Mouse (Mus musculus): ENCODE measurements around the gene Meis2. TPM values are rescaled to one million over a fixed set of nuclear protein-coding genes. Genes with fewer than 3 reads are reported as not detected.

Meis2 gene
- total RNA-seq, 4 experiments from 2014 or later: 0.56 to 1.9 (median 1.00) TPM

GRCm38 (mm10) chr2:116051906-116052614, 13.6 kb downstream of the Meis2 start:
- DNase-seq (ENCODE audit: low spot score in 2 of 2): no peak

DNA sequence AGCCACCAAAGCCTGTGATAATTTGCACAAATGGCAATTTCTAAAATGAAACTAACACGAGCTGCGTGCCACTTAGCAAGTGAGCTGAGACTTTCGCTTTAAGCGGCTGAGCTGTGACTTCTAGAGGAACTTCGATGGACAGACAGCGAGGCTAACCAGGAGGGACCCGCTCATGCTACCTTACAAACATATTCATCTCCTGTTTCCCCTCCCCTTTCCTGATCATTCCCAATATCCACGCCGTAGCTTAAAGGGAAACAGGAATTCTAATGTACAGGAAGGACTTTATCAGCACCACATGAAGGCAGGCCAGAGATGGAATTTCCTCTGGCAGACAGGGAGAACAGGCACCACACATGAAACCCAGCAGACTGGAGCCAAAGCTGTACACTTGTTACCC, 15.9 kb downstream of the Meis2 start:
- no peak for DNase-seq (ENCODE audit: low spot score in 2 of 2)

GRCm38 (mm10) chr2:116047365-116047764, 18.3 kb downstream of the Meis2 start:
- no peak for DNase-seq (ENCODE audit: low spot score in 2 of 2)

DNA sequence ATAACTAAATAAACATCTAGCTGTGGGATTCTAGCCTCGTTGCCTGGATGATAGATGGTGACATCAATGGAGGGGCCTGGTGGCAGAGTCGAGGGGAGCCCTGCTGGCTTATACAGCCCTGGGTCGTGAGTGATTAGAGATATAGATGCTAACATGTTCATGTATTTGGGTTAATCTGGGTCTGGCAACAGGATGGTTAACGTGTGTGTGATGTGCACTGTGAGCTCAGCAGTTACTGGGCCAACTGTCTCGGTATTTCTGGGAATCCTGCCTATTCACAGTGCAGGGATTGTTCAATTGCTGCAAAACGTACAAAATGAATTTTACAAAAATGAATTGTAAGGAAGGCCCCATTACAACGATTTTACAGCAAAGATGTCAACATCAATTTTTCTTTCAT, 20.6 kb downstream of the Meis2 start:
- no peak for DNase-seq (ENCODE audit: low spot score in 2 of 2)

DNA sequence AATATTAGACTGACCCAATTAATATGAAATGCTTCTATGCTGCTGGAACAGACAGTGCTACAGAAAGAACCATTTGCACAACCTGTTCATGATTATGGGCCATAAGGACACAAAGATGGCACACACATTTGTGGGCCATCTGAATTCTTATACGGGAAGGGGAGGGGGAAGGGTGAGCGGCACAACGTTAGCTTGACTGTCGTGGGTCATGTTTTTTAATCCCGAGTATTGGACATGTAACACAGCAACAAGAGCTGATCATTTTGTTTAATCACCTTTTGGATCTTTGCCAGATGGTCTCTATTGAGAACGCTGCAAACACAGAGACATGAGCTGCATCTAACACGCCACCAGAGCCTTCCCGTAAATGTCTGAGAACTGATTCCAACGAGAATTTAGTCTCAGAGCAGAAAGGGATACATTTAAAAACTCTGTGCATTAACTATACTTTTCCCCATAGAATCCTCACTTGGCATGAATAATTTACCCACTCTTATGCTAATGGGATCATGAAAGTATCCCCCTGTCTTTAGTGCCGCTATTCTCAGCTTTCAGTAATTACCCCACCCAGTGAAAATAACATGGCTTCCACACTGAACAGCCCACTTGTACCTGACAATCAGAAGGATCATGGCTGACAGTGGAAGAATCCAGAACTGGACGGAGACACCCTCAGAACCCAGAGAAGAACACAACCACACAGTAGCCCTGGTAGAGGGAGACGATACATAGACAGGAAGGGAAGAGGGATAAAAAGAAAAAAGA, 22.5 kb downstream of the Meis2 start:
- DNase-seq (ENCODE audit: low spot score in 2 of 2): no peak

- no peak for DNase-seq (ENCODE audit: low spot score in 2 of 2)
Observed at GRCm38 (mm10) chr2:116042447-116042846, 23.2 kb downstream of the Meis2 start.

DNA sequence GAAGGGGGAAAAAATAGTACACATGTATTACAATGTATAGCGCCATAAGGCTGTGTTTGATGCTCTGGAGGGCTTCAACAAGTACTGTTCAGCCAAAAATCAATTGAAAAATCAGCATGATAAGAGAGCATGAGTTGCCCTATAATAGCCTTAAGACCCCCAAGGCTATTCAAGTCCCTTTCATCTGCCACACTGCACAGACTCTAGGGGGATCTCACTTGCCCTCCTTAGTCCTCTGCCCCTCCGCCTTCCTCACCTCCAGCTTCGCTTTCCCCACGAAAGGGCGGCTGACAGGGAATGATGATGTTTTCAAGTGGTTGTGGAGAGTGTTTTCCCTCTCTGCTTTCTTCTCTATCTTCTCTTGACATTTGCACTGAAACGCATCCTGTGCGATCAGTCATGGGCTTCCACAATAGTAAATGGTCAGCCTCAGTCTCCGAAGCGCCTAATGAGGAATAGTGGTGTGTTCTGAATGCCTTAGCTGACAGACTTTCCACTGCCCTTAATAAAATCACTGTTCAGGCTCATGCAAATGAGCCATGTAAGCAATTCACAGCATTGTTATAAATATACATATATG, 23.9 kb downstream of the Meis2 start:
- DNase-seq (ENCODE audit: low spot score in 2 of 2): no peak

DNA sequence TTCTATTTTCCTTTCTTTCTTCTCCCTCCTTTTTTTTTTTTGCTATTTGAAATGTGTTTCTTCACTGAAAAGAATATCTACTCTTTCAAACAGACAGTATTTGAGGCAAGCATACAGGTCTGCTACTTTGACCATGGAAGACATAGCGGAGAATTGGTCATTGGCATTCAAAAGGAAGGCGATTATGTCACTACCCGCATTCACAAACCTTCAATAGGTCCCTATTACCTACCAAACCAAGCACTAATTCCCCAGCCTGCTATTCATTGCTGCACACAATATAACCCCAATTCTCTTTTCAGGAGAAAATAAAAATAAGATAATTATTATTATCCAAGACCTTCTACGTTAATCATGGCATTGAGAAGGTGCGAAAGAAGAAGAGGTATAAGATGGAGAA, 30.3 kb downstream of the Meis2 start:
- DNase-seq (ENCODE audit: low spot score in 2 of 2): no peak

GRCm38 (mm10) chr2:116028127-116028526, 37.5 kb downstream of the Meis2 start:
- DNase-seq (ENCODE audit: low spot score in 2 of 2): no peak

GRCm38 (mm10) chr2:116022876-116023275, 42.8 kb downstream of the Meis2 start:
- no peak for DNase-seq (ENCODE audit: low spot score in 2 of 2)

DNA sequence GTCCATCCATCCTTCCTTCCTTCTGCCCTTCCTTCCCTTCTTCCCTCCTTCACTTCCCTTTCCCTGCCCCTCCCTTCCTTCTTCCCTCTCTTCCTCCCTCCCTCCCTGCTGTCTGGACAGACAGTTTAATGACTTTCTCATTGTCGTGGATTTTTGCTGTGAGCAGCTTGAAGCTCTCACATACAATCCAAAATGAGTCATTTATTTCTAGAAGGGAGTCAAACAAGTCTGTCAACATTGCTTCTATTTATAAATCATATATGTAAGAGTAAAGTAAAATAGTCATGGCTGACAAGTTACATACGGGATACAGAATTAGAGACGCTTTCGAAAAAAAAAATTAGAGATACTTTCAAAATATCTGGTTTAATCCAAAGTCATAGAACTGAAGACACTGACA, 43.7 kb downstream of the Meis2 start:
- DNase-seq (ENCODE audit: low spot score in 2 of 2): no peak

- DNase-seq (ENCODE audit: low spot score in 2 of 2): no peak
Observed at GRCm38 (mm10) chr2:116021046-116021445, 44.6 kb downstream of the Meis2 start.

- no peak for DNase-seq (ENCODE audit: low spot score in 2 of 2)
Observed at GRCm38 (mm10) chr2:116020451-116020951, 45.1 kb downstream of the Meis2 start.

DNA sequence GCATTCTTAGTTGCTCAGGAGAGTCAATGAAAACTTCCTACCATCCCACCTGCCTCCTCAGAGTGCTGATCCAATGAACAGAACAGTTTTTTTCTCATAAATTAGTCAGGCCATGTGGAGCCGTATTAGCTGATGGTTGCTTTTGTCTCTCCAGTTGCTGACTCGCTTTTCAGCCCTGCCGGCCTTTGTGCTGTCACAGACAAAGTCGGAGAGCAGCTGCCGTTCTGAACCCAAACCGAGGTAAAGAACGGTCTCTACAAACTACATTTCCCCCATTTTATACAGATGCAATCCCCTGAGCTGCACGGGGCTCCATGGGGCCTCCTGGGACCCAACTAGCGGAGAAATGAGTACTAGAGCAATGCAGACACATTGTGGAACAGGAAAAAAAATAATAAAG, 45.7 kb downstream of the Meis2 start:
- DNase-seq (ENCODE audit: low spot score in 2 of 2): no peak

DNA sequence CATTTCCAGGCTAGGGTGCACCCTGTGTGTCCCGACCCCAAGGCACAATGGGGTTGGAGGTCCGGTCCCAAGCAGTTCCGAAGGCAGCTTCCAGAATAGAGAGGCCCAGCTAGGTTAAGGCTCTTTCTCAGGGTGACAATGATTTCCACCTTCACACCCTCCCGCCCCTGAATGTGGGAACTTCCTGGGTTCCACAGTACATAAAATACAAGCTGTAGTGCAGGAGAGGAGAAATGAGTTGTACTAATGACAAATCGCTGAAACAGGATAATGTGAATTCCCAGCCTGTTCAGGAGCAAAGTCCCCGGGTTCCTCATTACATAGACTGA, 46.2 kb downstream of the Meis2 start:
- no peak for DNase-seq (ENCODE audit: low spot score in 2 of 2)

GRCm38 (mm10) chr2:116018781-116019465, 46.7 kb downstream of the Meis2 start:
- no peak for DNase-seq (ENCODE audit: low spot score in 2 of 2)

DNA sequence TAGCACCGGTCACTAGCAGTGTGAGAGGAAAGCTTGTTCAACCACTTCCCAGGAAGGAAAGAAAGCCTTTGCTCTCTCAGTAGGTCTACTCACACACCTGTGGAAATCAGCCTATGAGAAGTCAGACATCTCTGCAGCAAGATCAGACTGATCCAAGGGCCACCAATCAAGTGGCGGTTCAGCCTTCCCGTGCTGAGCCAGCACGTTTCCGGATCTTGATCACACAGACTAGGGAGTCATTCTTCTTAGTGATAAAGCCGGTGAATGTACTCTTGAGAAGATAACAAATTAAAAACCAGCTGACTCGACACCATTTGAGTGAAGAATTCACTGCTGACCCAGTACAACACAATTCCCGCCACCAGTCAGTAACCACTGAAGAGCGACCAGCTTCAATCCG, 50.1 kb downstream of the Meis2 start:
- DNase-seq (ENCODE audit: low spot score in 2 of 2): no peak

DNA sequence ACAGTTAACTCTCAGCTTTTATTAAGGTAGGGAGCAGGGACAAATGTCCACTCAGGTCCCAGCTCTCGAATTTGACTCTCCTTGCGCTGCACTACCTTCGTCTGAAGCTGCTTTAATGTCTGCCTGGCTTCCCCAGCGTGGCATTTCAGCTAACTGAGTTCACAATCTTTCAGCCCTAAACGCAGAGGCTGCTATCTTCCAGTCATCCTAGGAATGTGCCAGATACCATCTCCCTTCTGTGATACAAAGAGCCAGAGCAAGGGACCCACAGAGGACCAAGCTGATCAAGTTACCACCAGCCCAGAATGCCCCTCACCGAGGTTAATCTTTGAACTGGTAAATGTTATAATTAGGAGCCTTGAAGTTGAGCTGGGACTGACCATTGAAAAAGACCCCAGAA, 55.2 kb downstream of the Meis2 start:
- DNase-seq (ENCODE audit: low spot score in 2 of 2): no peak

GRCm38 (mm10) chr2:116010061-116010460, 55.6 kb downstream of the Meis2 start:
- no peak for DNase-seq (ENCODE audit: low spot score in 2 of 2)

DNA sequence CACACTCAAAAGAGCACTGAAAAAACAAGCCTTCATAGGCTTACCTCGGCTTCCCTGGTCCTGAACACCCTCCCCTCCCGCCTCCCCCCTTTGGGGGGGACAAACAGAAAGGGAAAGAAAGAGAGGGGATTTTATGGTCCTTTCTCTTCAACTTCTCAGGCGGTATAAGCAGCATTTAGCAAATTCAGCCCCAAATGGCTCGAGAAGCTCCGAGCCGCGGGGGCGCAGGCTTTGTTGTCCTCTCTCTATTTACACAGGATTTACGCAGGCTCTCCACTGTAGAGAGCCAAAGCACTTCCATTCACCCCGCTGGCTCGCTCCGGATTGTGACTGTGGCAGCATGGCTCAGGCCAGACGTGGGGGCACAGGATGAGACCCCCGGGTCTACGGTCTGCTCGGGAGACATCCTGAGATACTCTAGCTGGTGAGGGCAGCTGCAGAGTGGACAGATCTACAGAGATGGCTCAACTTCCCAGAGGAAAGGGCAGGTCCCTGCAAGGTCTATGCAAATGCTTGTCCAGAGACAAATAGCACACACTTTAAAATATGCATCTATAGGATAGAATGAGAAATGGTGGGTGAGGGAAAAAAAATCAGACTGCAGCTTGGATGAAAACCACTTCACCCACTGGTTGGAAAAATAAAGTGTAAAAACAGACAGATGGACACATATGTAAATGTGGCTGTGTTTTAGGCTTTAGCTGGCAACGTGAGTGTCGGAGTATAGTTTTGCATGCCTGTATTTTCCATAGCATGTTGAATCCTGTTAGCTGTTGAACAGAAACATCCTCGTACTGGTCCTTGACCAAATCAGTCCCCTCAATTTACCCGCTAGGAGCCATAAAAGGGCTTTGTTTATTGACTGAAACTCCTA, 56.3 kb downstream of the Meis2 start:
- DNase-seq (ENCODE audit: low spot score in 2 of 2): no peak

DNA sequence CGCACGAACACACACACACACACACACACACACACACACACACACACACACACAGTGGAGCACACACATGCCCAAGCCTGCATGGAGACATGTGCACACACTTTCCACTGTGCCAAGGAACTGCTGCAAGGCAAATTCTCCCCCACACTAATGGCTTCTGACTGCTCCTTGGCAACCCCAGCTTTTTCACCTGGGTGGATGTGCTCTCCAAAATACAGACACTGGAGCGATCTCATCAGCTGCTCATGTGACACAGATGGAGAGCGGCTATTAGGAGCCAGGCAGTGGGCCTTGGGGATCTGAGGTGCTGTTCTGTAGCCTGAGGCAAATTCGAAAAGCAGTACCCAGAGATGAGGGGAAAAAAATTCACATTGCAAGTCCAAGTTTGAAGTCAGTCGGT, 63.3 kb downstream of the Meis2 start:
- DNase-seq (ENCODE audit: low spot score in 2 of 2): no peak

Data from gastrocnemius, adult 8-10 months (tissue).